Mouse (Mus musculus): ENCODE data around the gene Vps13d. TPM values are rescaled to one million over a fixed set of nuclear protein-coding genes. Genes with fewer than 3 reads are reported as not detected.

The Vps13d gene
- polyA plus RNA-seq, 1 experiment from 2014 or later: 8.8 TPM

- H3K4me3 ChIP-seq (replicated peaks): no peak overlapping the region
- H3K27me3 ChIP-seq: no peaks in the 10 kb centered on the region
- H3K4me1 ChIP-seq: peaks cover 26% of the 10 kb centered on the region
- WGBS: 42% methylated on average over 8 of the region's 8 CpGs
- no peak overlapping the region for H3K9ac ChIP-seq
- H3K9me3 ChIP-seq (replicated peaks): no peaks in the 10 kb centered on the region
- peaks cover 50% of the 10 kb centered on the region for H3K36me3 ChIP-seq
- ATAC-seq (ENCODE audit: insufficient number of reproducible peaks, low FRiP score, low TSS enrichment, low read depth): no peak
- H3K4me2 ChIP-seq (replicated peaks): no peak overlapping the region
- peak overlapping the region; percentile 68; the same call in 1 of the 2 replicates for H3K27ac ChIP-seq (replicated peaks)
Measured at GRCm38 (mm10) chr4:145050518-145051208, 144.1 kb downstream of the Vps13d start.

- peaks cover 40% of the 10 kb centered on the region for H3K36me3 ChIP-seq
- ATAC-seq (ENCODE audit: insufficient number of reproducible peaks, low FRiP score, low TSS enrichment, low read depth): no peak
- WGBS: 83% methylated on average over 5 of the region's 5 CpGs
Measured at GRCm38 (mm10) chr4:145047964-145048363, 146.8 kb downstream of the Vps13d start.

GRCm38 (mm10) chr4:145046032-145046401 is 148.8 kb downstream of the Vps13d start:
- Histone ChIP-seq H3K36me3 (peaks cover 33% of the 10 kb centered on the region), H3K4me1 (peaks cover 6% of the 10 kb centered on the region), H3K4me3 (replicated peaks) (no peak overlapping the region), H3K27me3 (no peaks in the 10 kb centered on the region), H3K27ac (replicated peaks) (no peak overlapping the region), H3K9me3 (replicated peaks) (no peaks in the 10 kb centered on the region), H3K4me2 (replicated peaks) (no peak overlapping the region), H3K9ac (no peak overlapping the region)
- ATAC-seq (ENCODE audit: insufficient number of reproducible peaks, low FRiP score, low TSS enrichment, low read depth): no peak
- WGBS: 89% methylated on average over 8 of the region's 8 CpGs

More at GRCm38 (mm10) chr4:145047964-145048363, 146.8 kb downstream of the Vps13d start:
- Histone ChIP-seq H3K4me2 (replicated peaks) (no peak overlapping the region), H3K4me1 (peaks cover 26% of the 10 kb centered on the region), H3K9ac (no peak overlapping the region), H3K27ac (replicated peaks) (no peak overlapping the region), H3K27me3 (no peaks in the 10 kb centered on the region), H3K9me3 (replicated peaks) (no peaks in the 10 kb centered on the region), H3K4me3 (replicated peaks) (no peak overlapping the region)

GRCm38 (mm10) chr4:145045312-145046031 is 149.3 kb downstream of the Vps13d start:
- Histone ChIP-seq H3K4me1 (peaks cover 3% of the 10 kb centered on the region), H3K4me3 (replicated peaks) (no peak overlapping the region), H3K36me3 (peaks cover 37% of the 10 kb centered on the region), H3K4me2 (replicated peaks) (no peak overlapping the region), H3K9ac (no peak overlapping the region), H3K27me3 (no peaks in the 10 kb centered on the region), H3K9me3 (replicated peaks) (no peaks in the 10 kb centered on the region), H3K27ac (replicated peaks) (no peak overlapping the region)
- ATAC-seq (ENCODE audit: insufficient number of reproducible peaks, low FRiP score, low TSS enrichment, low read depth): no peak
- WGBS: 63% methylated on average over 5 of the region's 5 CpGs

GRCm38 (mm10) chr4:145041223-145041870 is 153.5 kb downstream of the Vps13d start:
- WGBS: 75% methylated on average over 6 of the region's 6 CpGs
- Histone ChIP-seq H3K4me3 (replicated peaks) (no peak overlapping the region), H3K9me3 (replicated peaks) (no peaks in the 10 kb centered on the region), H3K27ac (replicated peaks) (no peak overlapping the region), H3K4me2 (replicated peaks) (no peak overlapping the region), H3K4me1 (peaks cover 18% of the 10 kb centered on the region; the same call in 1 of the 2 replicates), H3K36me3 (peaks cover 30% of the 10 kb centered on the region), H3K27me3 (no peaks in the 10 kb centered on the region), H3K9ac (no peak overlapping the region)
- no peak for ATAC-seq (ENCODE audit: insufficient number of reproducible peaks, low FRiP score, low TSS enrichment, low read depth)

GRCm38 (mm10) chr4:145037631-145038416 is 157.0 kb downstream of the Vps13d start:
- Histone ChIP-seq H3K9me3 (replicated peaks) (no peaks in the 10 kb centered on the region), H3K36me3 (0 out of 2 replicates have a peak, but pooled peaks cover 9% of the 10 kb centered on the region), H3K4me3 (replicated peaks) (no peak overlapping the region), H3K4me1 (peaks cover 31% of the 10 kb centered on the region), H3K4me2 (replicated peaks) (no peak overlapping the region), H3K9ac (no peak overlapping the region), H3K27me3 (no peaks in the 10 kb centered on the region), H3K27ac (replicated peaks) (peak overlapping the region; percentile 61)
- no peak; the same call in 1 of the 2 replicates for ATAC-seq (ENCODE audit: insufficient number of reproducible peaks, low FRiP score, low TSS enrichment, low read depth)
- WGBS: 50% methylated on average over 5 of the region's 5 CpGs

- H3K9ac ChIP-seq: no peak overlapping the region
- no peak overlapping the region for H3K4me2 ChIP-seq (replicated peaks)
- 60% methylated on average over 3 of the region's 3 CpGs for WGBS
- no peak overlapping the region for H3K4me3 ChIP-seq (replicated peaks)
- 0 out of 2 replicates have a peak, but pooled peaks cover 5% of the 10 kb centered on the region for H3K36me3 ChIP-seq
- no peak for ATAC-seq (ENCODE audit: insufficient number of reproducible peaks, low FRiP score, low TSS enrichment, low read depth)
- H3K27me3 ChIP-seq: no peaks in the 10 kb centered on the region
- peak overlapping the region; percentile 61; the same call in 1 of the 2 replicates for H3K27ac ChIP-seq (replicated peaks)
- H3K4me1 ChIP-seq: peaks cover 31% of the 10 kb centered on the region
- no peaks in the 10 kb centered on the region for H3K9me3 ChIP-seq (replicated peaks)
Measured at GRCm38 (mm10) chr4:145037006-145037405, 157.8 kb downstream of the Vps13d start.

- 63% methylated on average over 3 of the region's 3 CpGs for WGBS
- Histone ChIP-seq H3K4me3 (replicated peaks) (no peak overlapping the region), H3K27ac (replicated peaks) (no peak overlapping the region)
Measured at GRCm38 (mm10) chr4:145035450-145035849, 159.4 kb downstream of the Vps13d start.

GRCm38 (mm10) chr4:145034506-145035243 is 160.1 kb downstream of the Vps13d start:
- 16% methylated on average over 11 of the region's 11 CpGs for WGBS
- Histone ChIP-seq H3K4me2 (replicated peaks) (no peak overlapping the region), H3K9me3 (replicated peaks) (no peaks in the 10 kb centered on the region), H3K27ac (replicated peaks) (no peak overlapping the region), H3K9ac (no peak overlapping the region), H3K4me3 (replicated peaks) (no peak overlapping the region), H3K4me1 (peaks cover 31% of the 10 kb centered on the region), H3K36me3 (no peaks in the 10 kb centered on the region), H3K27me3 (no peaks in the 10 kb centered on the region)
- ATAC-seq (ENCODE audit: insufficient number of reproducible peaks, low FRiP score, low TSS enrichment, low read depth): no peak

More at GRCm38 (mm10) chr4:145035450-145035849, 159.4 kb downstream of the Vps13d start:
- Histone ChIP-seq H3K4me1 (peaks cover 31% of the 10 kb centered on the region), H3K27me3 (no peaks in the 10 kb centered on the region), H3K9me3 (replicated peaks) (no peaks in the 10 kb centered on the region), H3K36me3 (0 out of 2 replicates have a peak, but pooled peaks cover 1% of the 10 kb centered on the region), H3K9ac (no peak overlapping the region), H3K4me2 (replicated peaks) (no peak overlapping the region)
- no peak for ATAC-seq (ENCODE audit: insufficient number of reproducible peaks, low FRiP score, low TSS enrichment, low read depth)

- no peak overlapping the region for H3K9ac ChIP-seq
- no peak overlapping the region for H3K4me3 ChIP-seq (replicated peaks)
- 68% methylated on average over 2 of the region's 2 CpGs for WGBS
- H3K9me3 ChIP-seq (replicated peaks): no peaks in the 10 kb centered on the region
- no peaks in the 10 kb centered on the region for H3K36me3 ChIP-seq
- H3K27me3 ChIP-seq: no peaks in the 10 kb centered on the region
- peaks cover 26% of the 10 kb centered on the region for H3K4me1 ChIP-seq
- no peak for ATAC-seq (ENCODE audit: insufficient number of reproducible peaks, low FRiP score, low TSS enrichment, low read depth)
- H3K4me2 ChIP-seq (replicated peaks): no peak overlapping the region
- no peak overlapping the region for H3K27ac ChIP-seq (replicated peaks)
Measured at GRCm38 (mm10) chr4:145033392-145033791, 161.4 kb downstream of the Vps13d start.
